Mouse (Mus musculus) liver, embryonic 15.5 days (tissue): ENCODE measurements around the gene Spint1. TPM values are rescaled to one million over a fixed set of nuclear protein-coding genes. Genes with fewer than 3 reads are reported as not detected.
A peak's percentile ranks its signal among the peaks of the same experiment; 100 is the strongest.

Experiments
- ATAC-seq: fragments of 200-750 bp; cut with Nextera tagmentation; 2 replicates; pipeline ENCODE4 v1.8.0; 2017; ENCODE audit warnings: moderate number of reproducible peaks, mild to moderate bottlenecking, moderate library complexity; ENCODE audit not compliant: insufficient read depth
- H3K27ac ChIP-seq: fragments of 300-500 bp; sonication (generic); replicated peaks from 2 replicates; pipeline ENCODE4 v1.5.1; 2015; ENCODE audit warnings: mild to moderate bottlenecking, inconsistent platforms
- H3K27me3 ChIP-seq: fragments of 300-500 bp; sonication (generic); 2 replicates; pipeline ENCODE4 v1.6.1; 2015; ENCODE audit warnings: mild to moderate bottlenecking, inconsistent platforms
- H3K36me3 ChIP-seq: fragments of 300-500 bp; sonication (generic); replicated peaks from 2 replicates; pipeline ENCODE4 v1.6.1; 2015; ENCODE audit warnings: moderate library complexity, mild to moderate bottlenecking, inconsistent platforms
- H3K4me1 ChIP-seq: fragments of 300-500 bp; sonication (generic); replicated peaks from 2 replicates; pipeline ENCODE4 v1.6.1; 2015; ENCODE audit warnings: inconsistent platforms
- H3K4me2 ChIP-seq: fragments of 300-500 bp; sonication (generic); 2 replicates; pipeline ENCODE4 v1.6.1; 2015; ENCODE audit warnings: moderate library complexity, mild to moderate bottlenecking, inconsistent platforms
- H3K4me3 ChIP-seq: fragments of 300-500 bp; sonication (generic); replicated peaks from 2 replicates; pipeline ENCODE4 v1.5.1; 2015; ENCODE audit warnings: mild to moderate bottlenecking, inconsistent platforms
- H3K9ac ChIP-seq: fragments of 300-500 bp; sonication (generic); 2 replicates; pipeline ENCODE4 v1.6.1; 2015; ENCODE audit warnings: moderate library complexity, mild to moderate bottlenecking, inconsistent platforms
- H3K9me3 ChIP-seq: fragments of 300-500 bp; sonication (generic); replicated peaks from 2 replicates; pipeline ENCODE4 v1.6.1; 2016; ENCODE audit warnings: inconsistent platforms
- WGBS: fragments of 180-500 bp; shearing (Covaris S2); methylation state at CpG from one replicate; pipeline ENCODE4 v1.1.7; 2015; ENCODE audit warnings: mixed read lengths; ENCODE audit not compliant: insufficient replicate concordance; 5-methylcytosine and 5-hydroxymethylcytosine counted together
- polyA plus RNA-seq: library from polyadenylated mRNA; unstranded; fragments of >200 nt; fragmentation: Nextera tagmentation; extraction: Ambion mirVana; gene quantifications from 2 replicates; pipeline ENCODE4 v1.2.1, GENCODE M21; 2015

Gene Spint1
- polyA plus RNA-seq, 1 experiment from 2014 or later = 0.15 TPM

- peak overlapping the region; percentile 85 for H3K4me3 ChIP-seq
- ATAC-seq = no peak
Observed at GRCm38 (mm10) chr2:119207961-119208343, 29.2 kb upstream of the Spint1 start.

GRCm38 (mm10) chr2:119208344-119209175, 28.6 kb upstream of the Spint1 start, which contains the start of the genes Zfyve19 and Dnajc17:
Gene Zfyve19, plus strand, starts transcription at chr2:119208617.
Gene Dnajc17, minus strand, starts transcription at chr2:119208795.
- peaks cover 26% of the 10 kb centered on the region for H3K4me1 ChIP-seq
- H3K9ac ChIP-seq = peak within 1 kb of the TSS; percentile 78
- H3K4me2 ChIP-seq = peak within 1 kb of the TSS; percentile 85
- peaks cover 14% of the 10 kb centered on the region for H3K36me3 ChIP-seq
- H3K9me3 ChIP-seq = no peaks in the 10 kb centered on the region
- H3K4me3 ChIP-seq = peak within 1 kb of the TSS; percentile 85
- peak; percentile 94 for ATAC-seq
- H3K27ac ChIP-seq = peak within 1 kb of the TSS; percentile 88
- H3K27me3 ChIP-seq = no peaks in the 10 kb centered on the region
- WGBS = under 1% methylated on average over 51 of the region's 51 CpGs

More at GRCm38 (mm10) chr2:119207961-119208343, 29.2 kb upstream of the Spint1 start:
- H3K9ac ChIP-seq = peak overlapping the region; percentile 78
- 13% methylated on average over 6 of the region's 6 CpGs for WGBS
- peak overlapping the region; percentile 85 for H3K4me2 ChIP-seq
- H3K27ac ChIP-seq = peak overlapping the region; percentile 88
- H3K4me1 ChIP-seq = peaks cover 28% of the 10 kb centered on the region
- H3K9me3 ChIP-seq = no peaks in the 10 kb centered on the region
- peaks cover 14% of the 10 kb centered on the region for H3K36me3 ChIP-seq
- H3K27me3 ChIP-seq = no peaks in the 10 kb centered on the region

- H3K4me1 ChIP-seq = peaks cover 25% of the 10 kb centered on the region
- H3K4me3 ChIP-seq = peak overlapping the region; percentile 85
- 0% methylated on average over 13 of the region's 13 CpGs for WGBS
- H3K9ac ChIP-seq = peak overlapping the region; percentile 78
- peak overlapping the region; percentile 85 for H3K4me2 ChIP-seq
- H3K9me3 ChIP-seq = no peaks in the 10 kb centered on the region
- H3K27me3 ChIP-seq = no peaks in the 10 kb centered on the region
- ATAC-seq = no peak
- H3K27ac ChIP-seq = peak overlapping the region; percentile 88
- H3K36me3 ChIP-seq = peaks cover 14% of the 10 kb centered on the region
Observed at GRCm38 (mm10) chr2:119209176-119209507, 28.0 kb upstream of the Spint1 start.

- no peak within 1 kb of the TSS for H3K4me2 ChIP-seq
- no peak within 1 kb of the TSS for H3K9ac ChIP-seq
- H3K27me3 ChIP-seq = peaks cover 25% of the 10 kb centered on the region
- H3K36me3 ChIP-seq = no peaks in the 10 kb centered on the region
- no peaks in the 10 kb centered on the region for H3K9me3 ChIP-seq
- H3K27ac ChIP-seq = no peak within 1 kb of the TSS
- no peaks in the 10 kb centered on the region for H3K4me1 ChIP-seq
- H3K4me3 ChIP-seq = no peak within 1 kb of the TSS
- WGBS = 59% methylated on average over 6 of the region's 6 CpGs
- ATAC-seq = no peak
Observed at GRCm38 (mm10) chr2:119229775-119230704, 7.1 kb upstream of the Spint1 start, which contains the start of gene Ppp1r14d. Gene Ppp1r14d, minus strand, starts transcription at chr2:119229906.

- Histone ChIP-seq H3K36me3 (no peaks in the 10 kb centered on the region), H3K4me2 (peak overlapping the region; percentile 68), H3K27me3 (peaks cover 84% of the 10 kb centered on the region), H3K27ac (no peak overlapping the region), H3K4me3 (peak overlapping the region; percentile 43), H3K9ac (no peak overlapping the region), H3K4me1 (peaks cover 13% of the 10 kb centered on the region), H3K9me3 (no peaks in the 10 kb centered on the region)
- ATAC-seq = no peak
- 16% methylated on average over 25 of the region's 25 CpGs for WGBS
Observed at GRCm38 (mm10) chr2:119236682-119237209, 416 bp upstream of the Spint1 start.

- H3K4me3 ChIP-seq = peak overlapping the region; percentile 43
- no peaks in the 10 kb centered on the region for H3K36me3 ChIP-seq
- H3K4me1 ChIP-seq = peaks cover 13% of the 10 kb centered on the region
- no peak overlapping the region for H3K27ac ChIP-seq
- H3K9ac ChIP-seq = no peak overlapping the region
- peaks cover 90% of the 10 kb centered on the region for H3K27me3 ChIP-seq
- no peaks in the 10 kb centered on the region for H3K9me3 ChIP-seq
- WGBS = 5% methylated on average over 31 of the region's 31 CpGs
- H3K4me2 ChIP-seq = peak overlapping the region; percentile 68
- ATAC-seq = no peak
Observed at GRCm38 (mm10) chr2:119237871-119238220, 684 bp downstream of the Spint1 start.

GRCm38 (mm10) chr2:119238671-119239070, 1.5 kb downstream of the Spint1 start:
- Histone ChIP-seq H3K27ac (no peak overlapping the region), H3K4me3 (no peak overlapping the region), H3K36me3 (no peaks in the 10 kb centered on the region), H3K9ac (no peak overlapping the region), H3K9me3 (no peaks in the 10 kb centered on the region), H3K4me2 (no peak overlapping the region), H3K27me3 (peaks cover 85% of the 10 kb centered on the region), H3K4me1 (peaks cover 13% of the 10 kb centered on the region)
- 63% methylated on average over 2 of the region's 2 CpGs for WGBS
- no peak for ATAC-seq

GRCm38 (mm10) chr2:119240075-119240818, 3.1 kb downstream of the Spint1 start:
- ATAC-seq = no peak
- Histone ChIP-seq H3K4me2 (no peak overlapping the region), H3K9ac (no peak overlapping the region)

GRCm38 (mm10) chr2:119240819-119241186, 3.6 kb downstream of the Spint1 start:
- H3K36me3 ChIP-seq = no peaks in the 10 kb centered on the region
- no peak overlapping the region for H3K9ac ChIP-seq
- H3K4me3 ChIP-seq = no peak overlapping the region
- ATAC-seq = no peak
- peaks cover 13% of the 10 kb centered on the region for H3K4me1 ChIP-seq
- peaks cover 68% of the 10 kb centered on the region for H3K27me3 ChIP-seq
- WGBS = 53% methylated on average over 4 of the region's 4 CpGs
- H3K4me2 ChIP-seq = no peak overlapping the region
- H3K9me3 ChIP-seq = no peaks in the 10 kb centered on the region
- H3K27ac ChIP-seq = no peak overlapping the region

More at GRCm38 (mm10) chr2:119240075-119240818, 3.1 kb downstream of the Spint1 start:
- 44% methylated on average over 4 of the region's 4 CpGs for WGBS
- Histone ChIP-seq H3K9me3 (no peaks in the 10 kb centered on the region), H3K4me1 (peaks cover 13% of the 10 kb centered on the region), H3K4me3 (no peak overlapping the region), H3K27ac (no peak overlapping the region), H3K27me3 (peaks cover 72% of the 10 kb centered on the region), H3K36me3 (no peaks in the 10 kb centered on the region)

- 55% methylated on average over 9 of the region's 9 CpGs for WGBS
- Histone ChIP-seq H3K36me3 (no peaks in the 10 kb centered on the region), H3K27me3 (peaks cover 50% of the 10 kb centered on the region), H3K27ac (no peak overlapping the region), H3K9ac (no peak overlapping the region), H3K9me3 (no peaks in the 10 kb centered on the region), H3K4me1 (peaks cover 4% of the 10 kb centered on the region), H3K4me3 (no peak overlapping the region), H3K4me2 (no peak overlapping the region)
- no peak for ATAC-seq
Observed at GRCm38 (mm10) chr2:119242548-119242947, 5.4 kb downstream of the Spint1 start.
